ENCODE assay signal across 24 mouse cellular contexts in genomic region chr3:47018565-47018964, GRCm38 (mm10).
"Had no signal": no experiment of that assay in that cellular context is flagged by ENCODE, and none has a peak within 500 bp of the region (broad histone marks: within the 10 kb centered on the region; RNA-seq: fewer than 3 reads in every experiment).

No protein-coding gene starts in this region.

- H3K9ac ChIP-seq: heart, embryonic 13.5 days; heart, embryonic 15.5 days; hindbrain, embryonic 13.5 days; hindbrain, embryonic 15.5 days; intestine, embryonic 15.5 days; limb, embryonic 13.5 days; limb, embryonic 15.5 days; liver, embryonic 12.5 days had no signal

- H3K36me3 ChIP-seq: heart, embryonic 13.5 days; heart, embryonic 15.5 days; hindbrain, embryonic 13.5 days; hindbrain, embryonic 15.5 days; intestine, embryonic 15.5 days; limb, embryonic 13.5 days; limb, embryonic 15.5 days; liver, embryonic 12.5 days had no signal

- DNase-seq: gastrocnemius, postnatal 14 days; gastrocnemius, postnatal 36 days; heart, adult 11 months; heart, adult 2 months; heart, postnatal 14 days; heart, postnatal 36 days; kidney, adult 18-20 months; kidney, postnatal 10 days; kidney, postnatal 25 days; kidney, postnatal 4 days; left cerebral cortex, postnatal 4 days had no signal

- H3K27ac ChIP-seq: heart, adult 2 months; heart, embryonic 13.5 days; heart, embryonic 15.5 days; hindbrain, embryonic 13.5 days; hindbrain, embryonic 15.5 days; hindbrain, postnatal 0 days; intestine, embryonic 15.5 days; layer of hippocampus, adult 2 months; left cerebral cortex, adult 2 months; limb, embryonic 13.5 days; limb, embryonic 15.5 days; liver, embryonic 12.5 days had no signal

- H3K27me3 ChIP-seq: heart, embryonic 13.5 days; heart, embryonic 15.5 days; hindbrain, embryonic 13.5 days; hindbrain, embryonic 15.5 days; intestine, embryonic 15.5 days; limb, embryonic 13.5 days; limb, embryonic 15.5 days; liver, embryonic 12.5 days had no signal

- H3K4me3 ChIP-seq: heart, adult 2 months; heart, embryonic 13.5 days; heart, embryonic 15.5 days; hindbrain, embryonic 13.5 days; hindbrain, embryonic 15.5 days; intestine, embryonic 15.5 days; layer of hippocampus, adult 2 months; left cerebral cortex, adult 2 months; limb, embryonic 13.5 days; limb, embryonic 15.5 days; liver, embryonic 12.5 days had no signal

- H3K4me2 ChIP-seq: heart, embryonic 11.5 days; heart, embryonic 13.5 days; heart, embryonic 15.5 days; hindbrain, embryonic 13.5 days; hindbrain, embryonic 15.5 days; intestine, embryonic 15.5 days; limb, embryonic 13.5 days; limb, embryonic 15.5 days; liver, embryonic 12.5 days had no signal

- ATAC-seq: hindbrain, postnatal 0 days; intestine, embryonic 15.5 days; intestine, postnatal 0 days; liver, embryonic 12.5 days had no signal

- H3K4me1 ChIP-seq: heart, embryonic 13.5 days; heart, embryonic 15.5 days; hindbrain, embryonic 13.5 days; hindbrain, embryonic 15.5 days; intestine, embryonic 15.5 days; limb, embryonic 13.5 days; limb, embryonic 15.5 days; liver, embryonic 12.5 days had no signal

- H3K9me3 ChIP-seq: heart, embryonic 15.5 days; hindbrain, embryonic 15.5 days; intestine, embryonic 15.5 days; limb, embryonic 15.5 days had no signal
